In genomic region chr19:11611541-11611945, GRCm38 (mm10) we compare ENCODE assay signal across 10 mouse cellular contexts. TPM values are rescaled to one million over a fixed set of nuclear protein-coding genes. Genes with fewer than 3 reads are reported as not detected.
DNase-seq lines count a peak whose midpoint lies in the region; ATAC-seq and TF ChIP-seq lines count a peak whose summit lies in the region.
"Had no signal": no experiment of that assay in that cellular context is flagged by ENCODE, and none has a peak within 500 bp of the region (broad histone marks: within the 10 kb centered on the region; RNA-seq: fewer than 3 reads in every experiment).

No protein-coding gene starts in this region.

- H3K4me2 ChIP-seq in lung, postnatal 0 days (replicated peaks; ENCODE audit: low read depth, low read length), result no peak overlapping the region
- H3K4me2 ChIP-seq: heart, embryonic 15.5 days had no signal

- no peaks in the 10 kb centered on the region for H3K27me3 ChIP-seq in lung, postnatal 0 days (replicated peaks; ENCODE audit: insufficient read depth, low read length)
- H3K27me3 ChIP-seq: heart, embryonic 15.5 days had no signal

- TF ChIP-seq CTCF in brain, embryonic 14.5 days (IDR thresholded peaks at IDR 0.05; ENCODE audit: borderline replicate concordance, extremely low read depth, insufficient read depth, insufficient read length), result peak; percentile 54; the same call in 1 of the 2 replicates
- peak; percentile 89 for TF ChIP-seq CTCF in layer of hippocampus, adult 2 months (conservative IDR thresholded peaks at IDR 0.05)
- peak; percentile 83 for TF ChIP-seq CTCF in lung, postnatal 0 days (IDR thresholded peaks at IDR 0.05)

- no peak for DNase-seq in cerebellum, adult 8-10 months
- DNase-seq in 416B (ENCODE audit: low read depth), result peak; percentile 83
- DNase-seq in brain, embryonic 14.5 days (ENCODE audit: low read depth), result peak; percentile 78
- peak; percentile 24 to 39 for DNase-seq in layer of hippocampus, adult 2 months (ENCODE audit: low spot score in 2 of 2)
- peak; percentile 91 for DNase-seq in lung, postnatal 0 days (ENCODE audit: low spot score)
- DNase-seq in retina, postnatal 1 day, result peak; percentile 61

- no peak overlapping the region for H3K9ac ChIP-seq in lung, postnatal 0 days (replicated peaks; ENCODE audit: low read depth)
- H3K9ac ChIP-seq: heart, embryonic 15.5 days had no signal

- ATAC-seq in cerebellum, adult (ENCODE audit: insufficient number of reproducible peaks, low FRiP score, low TSS enrichment), result 0 out of 2 replicates have a peak, but pooled peaks have one; percentile 64
- ATAC-seq in granulocyte monocyte progenitor cell, adult 5-6 weeks (replicated peaks; ENCODE audit: poor library complexity, severe bottlenecking), result peak; percentile 73
- peak; percentile 72 for ATAC-seq in lung, postnatal 0 days

- no peak overlapping the region for H3K4me3 ChIP-seq in layer of hippocampus, adult 2 months
- H3K4me3 ChIP-seq in lung, postnatal 0 days (ENCODE audit: low read depth, low read length), result no peak overlapping the region
- H3K4me3 ChIP-seq: heart, embryonic 15.5 days had no signal

- H3K27ac ChIP-seq in layer of hippocampus, adult 2 months, result no peak overlapping the region
- H3K27ac ChIP-seq in lung, postnatal 0 days (ENCODE audit: low read length), result no peak overlapping the region
- H3K27ac ChIP-seq: heart, embryonic 15.5 days had no signal

- H3K9me3 ChIP-seq in lung, postnatal 0 days (ENCODE audit: low read length), result no peaks in the 10 kb centered on the region
- H3K9me3 ChIP-seq: heart, embryonic 15.5 days had no signal

- TF ChIP-seq EP300 in lung, postnatal 0 days (IDR thresholded peaks at IDR 0.05), result no peak

- 13% methylated on average over 6 of the region's 6 CpGs for WGBS in lung, postnatal 0 days

- H3K4me1 ChIP-seq in lung, postnatal 0 days (ENCODE audit: insufficient read depth, low read depth, low read length), result no peaks in the 10 kb centered on the region
- H3K4me1 ChIP-seq: heart, embryonic 15.5 days had no signal

- no peaks in the 10 kb centered on the region for H3K36me3 ChIP-seq in lung, postnatal 0 days (ENCODE audit: insufficient read depth, low read length)
- H3K36me3 ChIP-seq: heart, embryonic 15.5 days had no signal

- no peak for TF ChIP-seq POLR2A in brain, embryonic 14.5 days (IDR thresholded peaks at IDR 0.05; ENCODE audit: borderline replicate concordance, extremely low read depth, insufficient read depth, insufficient read length, poor library complexity, severe bottlenecking)

RNA-seq across cellular contexts. Expression of gene Ms4a6d, which starts 6.9 kb away (rescaled TPM):
- 1.7 TPM in 2 replicates for polyA plus RNA-seq in brain, embryonic 14.5 days (2012; rRNA removed)
- 3.6 and 6.2 TPM in 2 replicates for total RNA-seq in granulocyte monocyte progenitor cell, adult 5-6 weeks (2014; fragmentation: Nextera tagmentation)
- 2.4 and 2.7 TPM in 2 replicates for total RNA-seq in granulocyte monocyte progenitor cell, adult 5-6 weeks (2017)
- 1 to 10 TPM; 1.4 to 1.5 TPM for total RNA-seq in layer of hippocampus, adult 2 months (2021)
- polyA plus RNA-seq in lung, postnatal 0 days (2015; fragmentation: Nextera tagmentation; extraction: Ambion mirVana), result 11.6 and 12.0 TPM in 2 replicates

RNA-seq across cellular contexts. Expression of gene Ms4a2, which starts 12.0 kb away (rescaled TPM):
- 0.11 and 0.14 TPM in 2 replicates for polyA plus RNA-seq in brain, embryonic 14.5 days (2012; rRNA removed)
- 21.5 and 44.3 TPM in 2 replicates for total RNA-seq in granulocyte monocyte progenitor cell, adult 5-6 weeks (2014; fragmentation: Nextera tagmentation)
- total RNA-seq in granulocyte monocyte progenitor cell, adult 5-6 weeks (2017), result 35.0 and 40.7 TPM in 2 replicates
- under 1 TPM in 1 of 2 experiments, not detected in 1; 0.38 TPM for total RNA-seq in layer of hippocampus, adult 2 months (2021)
- polyA plus RNA-seq in lung, postnatal 0 days (2015; fragmentation: Nextera tagmentation; extraction: Ambion mirVana), result 0.16 and 0.51 TPM in 2 replicates
- polyA plus RNA-seq: heart, embryonic 15.5 days; testis, adult 2 months had no signal

RNA-seq across cellular contexts. Expression of gene Ms4a3, which starts 29.1 kb away (rescaled TPM):
- polyA plus RNA-seq in brain, embryonic 14.5 days (2012; rRNA removed), result not detected in 2 replicates
- total RNA-seq in granulocyte monocyte progenitor cell, adult 5-6 weeks (2014; fragmentation: Nextera tagmentation), result 1,080 and 1,135 TPM in 2 replicates
- total RNA-seq in granulocyte monocyte progenitor cell, adult 5-6 weeks (2017), result 1,013 and 1,248 TPM in 2 replicates
- total RNA-seq in layer of hippocampus, adult 2 months (2021), result not detected
- polyA plus RNA-seq in lung, postnatal 0 days (2015; fragmentation: Nextera tagmentation; extraction: Ambion mirVana), result not detected in 2 replicates
- polyA plus RNA-seq: heart, embryonic 15.5 days; testis, adult 2 months had no signal

RNA-seq across cellular contexts. Expression of gene Oosp2, which starts 48.8 kb away (rescaled TPM):
- polyA plus RNA-seq in brain, embryonic 14.5 days (2012; rRNA removed), result not detected in 2 replicates
- total RNA-seq in granulocyte monocyte progenitor cell, adult 5-6 weeks (2014; fragmentation: Nextera tagmentation), result 5.0 TPM in 1 of 2 replicates, not detected in the other
- 1.3 TPM in 1 of 2 replicates, not detected in the other for total RNA-seq in granulocyte monocyte progenitor cell, adult 5-6 weeks (2017)
- not detected for total RNA-seq in layer of hippocampus, adult 2 months (2021)
- not detected in 2 replicates for polyA plus RNA-seq in lung, postnatal 0 days (2015; fragmentation: Nextera tagmentation; extraction: Ambion mirVana)
- polyA plus RNA-seq: heart, embryonic 15.5 days; testis, adult 2 months had no signal

Comparison
In these comparisons a context has a peak if more than half of its experiments do, and no peak if none do; other contexts are left out.
1. RNA of gene Ms4a2, which starts 12.0 kb away (total RNA-seq): 21.5 to 44.3 TPM in granulocyte monocyte progenitor cell, adult 5-6 weeks; 0.38 TPM in layer of hippocampus, adult 2 months; every median in the first group is over 10 times any median in the second.
2. RNA of gene Ms4a3, which starts 29.1 kb away (total RNA-seq): 1,013 to 1,248 TPM in granulocyte monocyte progenitor cell, adult 5-6 weeks; not detected in layer of hippocampus, adult 2 months; every median in the first group is over 1,000 times any median in the second.
3. Peak in every context shown above with its lines, with median percentiles within 50 percentile points of each other: ATAC-seq and CTCF ChIP-seq.